In the genomic region with DNA sequence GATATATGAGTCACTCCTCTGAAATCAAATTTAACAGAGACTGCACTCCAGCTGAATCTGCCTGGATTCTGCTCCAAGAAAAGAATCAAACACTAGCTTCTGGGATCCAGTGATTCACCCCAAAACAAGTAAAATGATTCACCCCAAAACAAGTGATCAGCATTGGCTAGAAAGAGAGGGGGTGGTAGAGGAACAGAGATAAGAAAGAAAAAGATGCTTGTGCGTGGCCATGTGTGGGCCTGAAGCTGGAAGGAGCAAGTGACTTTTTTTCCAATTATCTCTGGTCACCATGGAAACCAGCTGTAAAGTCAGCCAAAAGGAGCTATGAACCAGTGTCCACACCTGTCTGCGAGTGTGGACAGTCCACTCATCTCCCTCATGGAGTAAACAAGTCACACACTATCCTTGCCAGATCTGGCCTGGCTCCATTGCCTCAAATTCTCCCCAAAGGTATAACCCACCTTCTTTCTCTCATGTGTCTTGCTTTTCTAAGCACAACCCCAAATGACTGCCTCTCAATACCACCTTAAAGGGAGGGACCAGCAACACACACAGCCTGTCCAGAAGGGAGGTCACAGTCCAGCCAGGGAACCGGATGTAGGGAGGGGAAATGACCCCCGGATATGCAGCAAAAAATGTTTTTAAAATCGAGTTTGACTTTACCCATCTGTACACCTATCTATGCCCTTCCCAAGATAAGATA, we compare ENCODE assay signal across 13 mouse cellular contexts. TPM values are rescaled to one million over a fixed set of nuclear protein-coding genes. Genes with fewer than 3 reads are reported as not detected.
DNase-seq lines count a peak whose midpoint lies in the region; ATAC-seq lines count a peak whose summit lies in the region.
"Had no signal": no experiment of that assay in that cellular context is flagged by ENCODE, and none has a peak within 500 bp of the region (broad histone marks: within the 10 kb centered on the region; RNA-seq: fewer than 3 reads in every experiment).

No protein-coding gene starts in this region.

- H3K9ac ChIP-seq in kidney, embryonic 14.5 days (ENCODE audit: low read depth, low read length) = no peak overlapping the region
- H3K9ac ChIP-seq: lung, embryonic 15.5 days had no signal

- H3K4me2 ChIP-seq in kidney, embryonic 14.5 days (replicated peaks; ENCODE audit: low read depth, low read length) = no peak overlapping the region
- H3K4me2 ChIP-seq: lung, embryonic 15.5 days had no signal

- H3K4me1 ChIP-seq in kidney, embryonic 14.5 days (ENCODE audit: control insufficient read depth, insufficient read depth, low read length) = peaks cover 9% of the 10 kb centered on the region

- no peaks in the 10 kb centered on the region for H3K9me3 ChIP-seq in kidney, embryonic 14.5 days (ENCODE audit: control insufficient read depth, low read length)
- H3K9me3 ChIP-seq: lung, embryonic 15.5 days had no signal

- no peaks in the 10 kb centered on the region for H3K36me3 ChIP-seq in kidney, embryonic 14.5 days (ENCODE audit: control insufficient read depth, insufficient read depth, low read length)
- H3K36me3 ChIP-seq: lung, embryonic 15.5 days had no signal

- H3K27ac ChIP-seq in kidney, embryonic 14.5 days (ENCODE audit: low read depth, low read length) = no peak overlapping the region
- H3K27ac ChIP-seq: lung, embryonic 15.5 days had no signal

- no peak overlapping the region for H3K4me3 ChIP-seq in kidney, embryonic 14.5 days (ENCODE audit: low read length)
- H3K4me3 ChIP-seq: lung, embryonic 15.5 days; myocyte had no signal

- intact Hi-C loops in left cerebral cortex, postnatal 25 days (cut with DNase I) = loop anchor here (5.0 kb wide), 1 partner anchor 56 kb away; the partner anchor contains the start of gene Kcnk3

- 59% methylated on average over 5 of the region's 5 CpGs for WGBS in kidney, embryonic 14.5 days

- DNase-seq in frontal cortex, postnatal 25 days (ENCODE audit: low spot score in 2 of 2) = no peak
- peak; percentile 29 for DNase-seq in kidney, adult 9 months
- peak; percentile 74 for DNase-seq in right cerebral cortex, adult 18-20 months
- no peak for DNase-seq in right cerebral cortex, postnatal 10 days (ENCODE audit: low spot score in 2 of 2)
- peak; percentile 37 to 91 for DNase-seq in left cerebral cortex, postnatal 25 days (ENCODE audit: low spot score in 2 of 2)
- DNase-seq in cerebellum, postnatal 10 days = no peak
- DNase-seq: cerebellum, adult 8-10 months; gastrocnemius, postnatal 36 days; thymus, postnatal 36 days had no signal

- peak; percentile 74 for ATAC-seq in frontal cortex, adult (ENCODE audit: low TSS enrichment)
- no peak for ATAC-seq in kidney, embryonic 14.5 days (ENCODE audit: low FRiP score, low TSS enrichment)

- no peaks in the 10 kb centered on the region for H3K27me3 ChIP-seq in kidney, embryonic 14.5 days (ENCODE audit: control insufficient read depth, insufficient read depth, low read length)
- H3K27me3 ChIP-seq: lung, embryonic 15.5 days had no signal

RNA-seq across cellular contexts. Expression of gene Slc35f6, which starts 4.1 kb away (rescaled TPM):
- 15.8 and 27.6 TPM in 2 replicates for polyA plus RNA-seq in kidney, embryonic 14.5 days (2014; fragmentation: Nextera tagmentation; extraction: Ambion mirVana)
- total RNA-seq in left cerebral cortex, postnatal 25 days (2021) = 10 to 100 TPM; 40.5 to 40.9 TPM

RNA-seq across cellular contexts. Expression of gene Cenpa, which starts 22.9 kb away (rescaled TPM):
- polyA plus RNA-seq in kidney, embryonic 14.5 days (2014; fragmentation: Nextera tagmentation; extraction: Ambion mirVana) = 363 and 456 TPM in 2 replicates
- 1 to 10 TPM; 6.7 to 8.0 TPM for total RNA-seq in left cerebral cortex, postnatal 25 days (2021)

RNA-seq across cellular contexts. Expression of gene Kcnk3, which starts 55.7 kb away (rescaled TPM):
- polyA plus RNA-seq in kidney, embryonic 14.5 days (2014; fragmentation: Nextera tagmentation; extraction: Ambion mirVana) = 1.5 and 2.1 TPM in 2 replicates
- 10 to 100 TPM; 21.3 to 21.6 TPM for total RNA-seq in left cerebral cortex, postnatal 25 days (2021)

Comparison
In these comparisons a context has a peak if more than half of its experiments do, and no peak if none do; other contexts are left out.
1. DNase-seq: peak in kidney, adult 9 months (single experiment), right cerebral cortex, adult 18-20 months (single experiment) and left cerebral cortex, postnatal 25 days (2 of 2); none in frontal cortex, postnatal 25 days (0 of 2), right cerebral cortex, postnatal 10 days (0 of 2) and cerebellum, postnatal 10 days (0 of 2).